Mouse (Mus musculus): ENCODE data around the gene Dynlt1b.
"Not testable (repeated sequence)": the region's sequence is repeated elsewhere in the genome, so short reads cannot be mapped to it uniquely, and the experiment has no call there.

DNA sequence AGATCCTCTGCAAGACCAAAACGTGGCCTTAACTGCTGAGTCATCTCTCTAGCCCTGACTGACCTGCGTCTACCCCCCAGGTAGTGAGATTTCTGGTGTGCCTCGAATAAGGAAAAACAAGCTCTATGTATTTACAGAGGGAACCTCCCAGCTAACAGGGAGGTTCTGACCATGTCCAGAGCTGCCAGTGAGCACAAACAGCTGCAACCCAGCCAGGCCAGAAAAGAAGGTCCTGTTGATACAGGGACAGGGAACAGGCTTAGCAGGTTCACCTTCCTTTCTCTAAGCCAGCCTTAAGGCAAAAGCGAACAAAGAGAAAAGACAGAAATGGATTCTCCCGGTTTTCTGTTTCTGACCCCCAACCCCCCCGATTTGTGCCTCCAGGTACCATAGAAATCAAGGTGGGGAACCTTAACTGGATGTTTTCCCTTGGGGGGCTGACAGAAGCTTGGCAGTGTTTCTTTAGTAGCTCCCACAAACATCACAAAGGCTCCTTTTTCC lies 19.1 kb upstream of the Dynlt1b start:
- not testable (repeated sequence) for TF ChIP-seq CTCF (IDR thresholded peaks at IDR 0.05; ENCODE audit: low read depth, low read length); POLR2A (IDR thresholded peaks at IDR 0.05; ENCODE audit: extremely low read depth, insufficient read depth, low read length)
